Mouse (Mus musculus) hindbrain, embryonic 11.5 days (tissue): ENCODE data around the gene Swi5. TPM values are rescaled to one million over a fixed set of nuclear protein-coding genes. Genes with fewer than 3 reads are reported as not detected.

Experiments
- ATAC-seq: fragments of 200-750 bp; cut with Nextera tagmentation; 2 replicates; pipeline ENCODE4 v1.8.0; 2017; ENCODE audit warnings: mild to moderate bottlenecking, moderate TSS enrichment, moderate library complexity; ENCODE audit not compliant: low FRiP score
- DNase-seq: peaks from one replicate; pipeline ENCODE4 v3.0.0-alpha.2; 2015; ENCODE audit warnings: low spot score
- H3K27ac ChIP-seq: fragments of 300-500 bp; sonication (generic); 2 replicates; pipeline ENCODE4 v1.5.1; 2014; ENCODE audit warnings: mild to moderate bottlenecking, low read depth, low read length
- H3K27me3 ChIP-seq: fragments of 300-500 bp; sonication (generic); 2 replicates; pipeline ENCODE4 v1.6.1; 2014; ENCODE audit warnings: mild to moderate bottlenecking, low read length, moderate library complexity, mixed read lengths; ENCODE audit not compliant: control insufficient read depth, insufficient read depth
- H3K36me3 ChIP-seq: fragments of 300-500 bp; sonication (generic); 2 replicates; pipeline ENCODE4 v1.6.1; 2014; ENCODE audit warnings: mild to moderate bottlenecking, low read length, moderate library complexity, mixed read lengths; ENCODE audit not compliant: control insufficient read depth, insufficient read depth
- H3K4me1 ChIP-seq: fragments of 300-500 bp; sonication (generic); replicated peaks from 2 replicates; pipeline ENCODE4 v1.6.1; 2014; ENCODE audit warnings: low read length, mixed read lengths; ENCODE audit not compliant: control insufficient read depth, insufficient read depth
- H3K4me2 ChIP-seq: fragments of 300-500 bp; sonication (generic); replicated peaks from 2 replicates; pipeline ENCODE4 v1.6.1; 2014; ENCODE audit warnings: mild to moderate bottlenecking, low read depth, low read length
- H3K4me3 ChIP-seq: fragments of 300-500 bp; sonication (generic); 2 replicates; pipeline ENCODE4 v1.5.1; 2014; ENCODE audit warnings: low read depth, low read length
- H3K9ac ChIP-seq: fragments of 300-500 bp; sonication (generic); 2 replicates; pipeline ENCODE4 v1.6.1; 2014; ENCODE audit warnings: low read depth, low read length
- H3K9me3 ChIP-seq: fragments of 300-500 bp; sonication (generic); 2 replicates; pipeline ENCODE4 v1.6.1; 2016; ENCODE audit warnings: low read length; ENCODE audit not compliant: control insufficient read depth
- WGBS: fragments of 180-500 bp; shearing (Covaris S2); extraction: QIAGEN DNeasy Blood & Tissue Kit; methylation state at CpG from one replicate; pipeline ENCODE4 v1.1.7; 2014; 5-methylcytosine and 5-hydroxymethylcytosine counted together
- polyA plus RNA-seq: library from polyadenylated mRNA; unstranded; fragments of >200 nt; fragmentation: Nextera tagmentation; extraction: Ambion mirVana; gene quantifications from 2 replicates; pipeline ENCODE4 v1.2.1, GENCODE M21; 2014

Swi5 gene
- polyA plus RNA-seq, 1 experiment from 2014 or later: 185 TPM

- Histone ChIP-seq H3K4me3 (no peak overlapping the region), H3K27ac (no peak overlapping the region), H3K4me1 (no peaks in the 10 kb centered on the region), H3K4me2 (no peak overlapping the region), H3K9ac (no peak overlapping the region), H3K9me3 (no peaks in the 10 kb centered on the region), H3K36me3 (0 out of 2 replicates have a peak, but pooled peaks cover 3% of the 10 kb centered on the region), H3K27me3 (no peaks in the 10 kb centered on the region)
- WGBS: 83% methylated on average over 10 of the region's 10 CpGs
- ATAC-seq (no peak), DNase-seq (no peak)
Measured at GRCm38 (mm10) chr2:32248377-32249361, 39.2 kb downstream of the Swi5 start.

GRCm38 (mm10) chr2:32246741-32247140, 41.1 kb downstream of the Swi5 start:
- no peaks in the 10 kb centered on the region for H3K36me3 ChIP-seq
- no peak overlapping the region for H3K27ac ChIP-seq
- no peaks in the 10 kb centered on the region for H3K9me3 ChIP-seq
- no peak overlapping the region for H3K4me2 ChIP-seq
- H3K27me3 ChIP-seq: no peaks in the 10 kb centered on the region
- no peak overlapping the region for H3K9ac ChIP-seq
- DNase-seq (no peak), ATAC-seq (no peak)
- no peak overlapping the region for H3K4me3 ChIP-seq
- no peaks in the 10 kb centered on the region for H3K4me1 ChIP-seq
- 85% methylated on average over 4 of the region's 4 CpGs for WGBS

- Histone ChIP-seq H3K4me2 (no peak overlapping the region), H3K4me1 (no peaks in the 10 kb centered on the region), H3K36me3 (no peaks in the 10 kb centered on the region), H3K27me3 (no peaks in the 10 kb centered on the region), H3K9ac (no peak overlapping the region), H3K27ac (no peak overlapping the region), H3K4me3 (no peak overlapping the region), H3K9me3 (no peaks in the 10 kb centered on the region)
- DNase-seq (no peak), ATAC-seq (no peak)
- 90% methylated on average over 4 of the region's 4 CpGs for WGBS
Measured at GRCm38 (mm10) chr2:32242986-32243385, 44.9 kb downstream of the Swi5 start.

- ATAC-seq (no peak), DNase-seq (no peak)
- H3K36me3 ChIP-seq: no peaks in the 10 kb centered on the region
- H3K4me2 ChIP-seq: no peak overlapping the region
- no peak overlapping the region for H3K9ac ChIP-seq
- H3K9me3 ChIP-seq: no peaks in the 10 kb centered on the region
- no peak overlapping the region for H3K4me3 ChIP-seq
- H3K27ac ChIP-seq: no peak overlapping the region
- no peaks in the 10 kb centered on the region for H3K27me3 ChIP-seq
- WGBS: 83% methylated on average over 5 of the region's 5 CpGs
- H3K4me1 ChIP-seq: no peaks in the 10 kb centered on the region
Measured at GRCm38 (mm10) chr2:32240591-32240990, 47.3 kb downstream of the Swi5 start.

GRCm38 (mm10) chr2:32238708-32239435, 49.0 kb downstream of the Swi5 start:
- H3K4me3 ChIP-seq: no peak overlapping the region
- H3K4me2 ChIP-seq: no peak overlapping the region
- no peaks in the 10 kb centered on the region for H3K36me3 ChIP-seq
- no peak overlapping the region for H3K27ac ChIP-seq
- no peak overlapping the region for H3K9ac ChIP-seq
- ATAC-seq: no peak
- no peaks in the 10 kb centered on the region for H3K4me1 ChIP-seq
- WGBS: 91% methylated on average over 9 of the region's 9 CpGs
- no peaks in the 10 kb centered on the region for H3K9me3 ChIP-seq
- DNase-seq: no peak
- no peaks in the 10 kb centered on the region for H3K27me3 ChIP-seq

GRCm38 (mm10) chr2:32237571-32237970, 50.3 kb downstream of the Swi5 start:
- H3K4me3 ChIP-seq: peak overlapping the region; percentile 68
- peak overlapping the region; percentile 73 for H3K9ac ChIP-seq
- no peaks in the 10 kb centered on the region for H3K4me1 ChIP-seq
- WGBS: 46% methylated on average over 4 of the region's 4 CpGs
- H3K27me3 ChIP-seq: no peaks in the 10 kb centered on the region
- DNase-seq (no peak), ATAC-seq (no peak)
- H3K9me3 ChIP-seq: no peaks in the 10 kb centered on the region
- H3K36me3 ChIP-seq: no peaks in the 10 kb centered on the region
- no peak overlapping the region for H3K27ac ChIP-seq
- H3K4me2 ChIP-seq: peak overlapping the region; percentile 86

- Histone ChIP-seq H3K4me2 (peak overlapping the region; percentile 86), H3K36me3 (peaks cover 3% of the 10 kb centered on the region), H3K9ac (peak overlapping the region; percentile 73), H3K27ac (peak overlapping the region; percentile 47), H3K4me3 (peak overlapping the region; percentile 68), H3K4me1 (no peaks in the 10 kb centered on the region), H3K27me3 (no peaks in the 10 kb centered on the region), H3K9me3 (no peaks in the 10 kb centered on the region)
- ATAC-seq (peak; percentile 39; the same call in 1 of the 2 replicates), DNase-seq (peak; percentile 77)
- under 1% methylated on average over 20 of the region's 20 CpGs for WGBS
Measured at GRCm38 (mm10) chr2:32236760-32237487, 51.0 kb downstream of the Swi5 start.

- peak within 1 kb of the TSS; percentile 79 for H3K27ac ChIP-seq
- ATAC-seq (peak; percentile 90), DNase-seq (peak; percentile 98)
- H3K27me3 ChIP-seq: no peaks in the 10 kb centered on the region
- H3K4me3 ChIP-seq: peak within 1 kb of the TSS; percentile 68
- H3K9ac ChIP-seq: peak within 1 kb of the TSS; percentile 79
- H3K36me3 ChIP-seq: peaks cover 11% of the 10 kb centered on the region
- H3K4me2 ChIP-seq: peak within 1 kb of the TSS; percentile 86
- H3K4me1 ChIP-seq: no peaks in the 10 kb centered on the region
- under 1% methylated on average over 54 of the region's 54 CpGs for WGBS
- no peaks in the 10 kb centered on the region for H3K9me3 ChIP-seq
Measured at GRCm38 (mm10) chr2:32235886-32236759, 51.8 kb downstream of the Swi5 start, which contains the start of gene Pomt1. TSS of gene Pomt1 (plus strand) at chr2:32236590.
